Mouse (Mus musculus) MEL (cell line): ENCODE measurements at regions not wholly inside any gene's neighbourhood (a gene's known extent, or its start where the extent isn't known, plus 50 kb on each side); places are given as distances from the start of the nearest gene placed in this dataset.

Experiments
- DNase-seq: peaks from one replicate; pipeline ENCODE4 v3.0.0; 2011; ENCODE audit warnings: low read depth, low spot score
- H3K27ac ChIP-seq: 2 replicates; pipeline ENCODE4 v1.5.1; 2012; ENCODE audit warnings: low read depth, mild to moderate bottlenecking, control low read depth, low read length, moderate library complexity; ENCODE audit not compliant: control insufficient read depth
- H3K27me3 ChIP-seq, 2 experiments: fragments of 150-350 bp in 1 of 2; sonication (generic) in 1 of 2; 2 replicates each; pipeline ENCODE4 v1.6.1; 2012; ENCODE audit warnings: low read length in 2 of 2, mild to moderate bottlenecking in 2 of 2, improper control_type of control experiment in 1 of 2, moderate library complexity in 1 of 2; ENCODE audit not compliant: insufficient read depth in 2 of 2, control insufficient read depth in 1 of 2
- H3K36me3 ChIP-seq, 2 experiments: 2 replicates each; pipeline ENCODE4 v1.6.1; 2012 to 2014; ENCODE audit warnings: low read length in 2 of 2, improper control_type of control experiment in 1 of 2, inconsistent platforms in 1 of 2, mild to moderate bottlenecking in 1 of 2; ENCODE audit not compliant: insufficient read depth in 2 of 2, control insufficient read depth in 1 of 2
- H3K4me1 ChIP-seq, 2 experiments: fragments of 150-350 bp in 1 of 2; sonication (generic) in 1 of 2; 2 replicates each; pipeline ENCODE4 v1.6.1; 2012; ENCODE audit warnings: low read length in 2 of 2, improper control_type of control experiment in 1 of 2, mild to moderate bottlenecking in 1 of 2; ENCODE audit not compliant: insufficient read depth in 2 of 2, control insufficient read depth in 1 of 2
- H3K4me3 ChIP-seq, 2 experiments: fragments of 150-350 bp in 1 of 2; sonication (generic) in 1 of 2; 2 replicates each; pipeline ENCODE4 v1.5.1; 2012; ENCODE audit warnings: low read depth in 2 of 2, low read length in 2 of 2, mild to moderate bottlenecking in 2 of 2, moderate library complexity in 2 of 2, control low read depth in 1 of 2, improper control_type of control experiment in 1 of 2; ENCODE audit not compliant: control insufficient read depth in 1 of 2, insufficient read depth in 1 of 2
- H3K79me2 ChIP-seq: 2 replicates; pipeline ENCODE4 v1.6.1; 2012; ENCODE audit warnings: mild to moderate bottlenecking, low read length, moderate library complexity; ENCODE audit not compliant: control insufficient read depth, poor library complexity, insufficient read depth
- H3K9ac ChIP-seq: 2 replicates; pipeline ENCODE4 v1.6.1; 2012; ENCODE audit warnings: low read depth, mild to moderate bottlenecking, control low read depth, low read length, moderate library complexity; ENCODE audit not compliant: control insufficient read depth, poor library complexity, severe bottlenecking
- H3K9me3 ChIP-seq: fragments of 150-350 bp; sonication (generic); replicated peaks from 2 replicates; pipeline ENCODE4 v1.6.1; 2012; ENCODE audit warnings: mild to moderate bottlenecking, low read length, improper control_type of control experiment, moderate library complexity; ENCODE audit not compliant: insufficient read depth
- BHLHE40 ChIP-seq: IDR thresholded peaks from 2 replicates; pipeline ENCODE4 v1.6.1; 2012; ENCODE audit warnings: low read depth, mild to moderate bottlenecking, inconsistent platforms, low read length, improper control_type of control experiment, borderline replicate concordance
- CHD1 ChIP-seq: IDR thresholded peaks from 2 replicates; pipeline ENCODE4 v1.6.1; 2012; ENCODE audit warnings: low read depth, mild to moderate bottlenecking, inconsistent platforms, low read length, improper control_type of control experiment
- CTCF ChIP-seq, 3 experiments: IDR thresholded peaks in 2 of 3; conservative IDR thresholded peaks in 1 of 3; 2 replicates each; pipeline ENCODE4 v1.5.1; 2011 to 2012; ENCODE audit warnings: low read length in 3 of 3, low read depth in 2 of 3, mild to moderate bottlenecking in 2 of 3, improper control_type of control experiment in 1 of 3, inconsistent platforms in 1 of 3, mixed read lengths in 1 of 3, moderate library complexity in 1 of 3; ENCODE audit not compliant: control insufficient read depth in 1 of 3, insufficient read depth in 1 of 3, poor library complexity in 1 of 3, severe bottlenecking in 1 of 3
- E2F4 ChIP-seq: IDR thresholded peaks from 2 replicates; pipeline ENCODE4 v1.6.1; 2011; ENCODE audit warnings: low read depth, low read length, improper control_type of control experiment, borderline replicate concordance
- ELF1 ChIP-seq: IDR thresholded peaks from 2 replicates; pipeline ENCODE4 v1.6.1; 2014; ENCODE audit warnings: low read depth, mild to moderate bottlenecking, inconsistent platforms, low read length, improper control_type of control experiment, moderate library complexity
- EP300 ChIP-seq, 2 experiments: IDR thresholded peaks; 2 replicates each; pipeline ENCODE4 v1.6.1; 2011; ENCODE audit warnings: improper control_type of control experiment in 2 of 2, low read length in 2 of 2, low read depth in 1 of 2, mild to moderate bottlenecking in 1 of 2
- ETS1 ChIP-seq: IDR thresholded peaks from 2 replicates; pipeline ENCODE4 v1.6.1; 2012; ENCODE audit warnings: low read depth, mild to moderate bottlenecking, inconsistent platforms, low read length, improper control_type of control experiment, moderate library complexity
- GABPA ChIP-seq: IDR thresholded peaks from 2 replicates; pipeline ENCODE4 v1.6.1; 2012; ENCODE audit warnings: low read depth, mild to moderate bottlenecking, inconsistent platforms, low read length, improper control_type of control experiment, moderate library complexity
- GATA1 ChIP-seq: IDR thresholded peaks from 2 replicates; pipeline ENCODE4 v1.6.1; 2011; ENCODE audit warnings: low read depth, low read length, improper control_type of control experiment
- HCFC1 ChIP-seq: IDR thresholded peaks from 2 replicates; pipeline ENCODE4 v1.6.1; 2012; ENCODE audit warnings: low read depth, mild to moderate bottlenecking, inconsistent platforms, low read length, improper control_type of control experiment, moderate library complexity
- KAT2A ChIP-seq: conservative IDR thresholded peaks from 2 replicates; pipeline ENCODE4 v1.6.1; 2012; ENCODE audit warnings: low read depth, low read length, improper control_type of control experiment, inconsistent platforms
- MAX ChIP-seq: IDR thresholded peaks from 2 replicates; pipeline ENCODE4 v1.6.1; 2011; ENCODE audit warnings: low read length, improper control_type of control experiment
- MEF2A ChIP-seq: IDR thresholded peaks from 2 replicates; pipeline ENCODE4 v1.6.1; 2014; ENCODE audit warnings: low read depth, mild to moderate bottlenecking, inconsistent platforms, low read length, improper control_type of control experiment; ENCODE audit not compliant: poor library complexity, insufficient replicate concordance, severe bottlenecking; ENCODE audit errors: extremely low read depth
- MYB ChIP-seq: IDR thresholded peaks from 2 replicates; pipeline ENCODE4 v1.6.1; 2011; ENCODE audit warnings: mild to moderate bottlenecking, low read depth, low read length, improper control_type of control experiment
- POLR2A ChIP-seq, 2 experiments: IDR thresholded peaks; 2 replicates each; pipeline ENCODE4 v1.6.1; 2011 to 2012; ENCODE audit warnings: low read length in 2 of 2, mild to moderate bottlenecking in 2 of 2, control low read depth in 1 of 2, improper control_type of control experiment in 1 of 2, low read depth in 1 of 2, moderate library complexity in 1 of 2; ENCODE audit not compliant: control insufficient read depth in 1 of 2, insufficient read depth in 1 of 2, poor library complexity in 1 of 2
- POLR2AphosphoS2 ChIP-seq: IDR thresholded peaks from 2 replicates; pipeline ENCODE4 v1.6.1; 2011; ENCODE audit warnings: low read length, improper control_type of control experiment
- POLR2AphosphoS5 ChIP-seq: IDR thresholded peaks from 2 replicates; pipeline ENCODE4 v1.6.1; 2012; ENCODE audit warnings: low read depth, borderline replicate concordance, mild to moderate bottlenecking, inconsistent platforms, low read length, moderate library complexity, mixed read lengths
- SIN3A ChIP-seq: IDR thresholded peaks from 2 replicates; pipeline ENCODE4 v1.6.1; 2012; ENCODE audit warnings: low read length, improper control_type of control experiment, inconsistent platforms
- SMC3 ChIP-seq: IDR thresholded peaks from 2 replicates; pipeline ENCODE4 v1.6.1; 2011; ENCODE audit warnings: low read depth, low read length, improper control_type of control experiment
- TCF12 ChIP-seq: IDR thresholded peaks from 2 replicates; pipeline ENCODE4 v1.6.1; 2014; ENCODE audit warnings: low read depth, mild to moderate bottlenecking, inconsistent platforms, low read length, improper control_type of control experiment, moderate library complexity
- USF1 ChIP-seq: IDR thresholded peaks from 2 replicates; pipeline ENCODE4 v1.6.1; 2014; ENCODE audit warnings: low read depth, mild to moderate bottlenecking, inconsistent platforms, low read length, improper control_type of control experiment, moderate library complexity
- USF2 ChIP-seq, 2 experiments: IDR thresholded peaks; 2 replicates each; pipeline ENCODE4 v1.6.1; 2011 to 2012; ENCODE audit warnings: improper control_type of control experiment in 2 of 2, low read length in 2 of 2, borderline replicate concordance in 1 of 2, inconsistent platforms in 1 of 2, low read depth in 1 of 2, mild to moderate bottlenecking in 1 of 2; ENCODE audit not compliant: insufficient read depth in 1 of 2
- ZKSCAN1 ChIP-seq: IDR thresholded peaks from 2 replicates; pipeline ENCODE4 v1.6.1; 2012; ENCODE audit warnings: low read depth, mild to moderate bottlenecking, inconsistent platforms, low read length, improper control_type of control experiment, moderate library complexity
- ZNF384 ChIP-seq: IDR thresholded peaks from 2 replicates; pipeline ENCODE4 v1.6.1; 2012; ENCODE audit warnings: low read depth, mild to moderate bottlenecking, inconsistent platforms, low read length, improper control_type of control experiment

DNA sequence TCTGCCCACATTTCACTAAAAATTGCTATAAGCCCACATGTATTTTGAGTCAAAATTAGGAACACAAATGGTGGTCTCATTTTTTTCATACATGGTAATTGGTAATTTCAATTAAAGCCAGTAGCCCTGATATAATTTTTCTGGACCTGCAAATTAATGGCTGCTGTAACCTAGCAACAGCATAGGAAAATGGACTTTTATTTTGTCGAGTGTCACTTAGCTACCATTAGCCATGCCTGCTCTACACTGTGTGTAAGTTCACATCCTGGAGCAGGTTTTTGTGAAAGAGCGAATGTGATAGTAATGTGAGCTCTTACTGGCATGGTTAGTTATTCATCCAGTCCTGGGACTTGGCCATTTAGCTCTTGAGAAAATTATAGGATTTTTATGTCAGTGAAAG is 285.6 kb downstream of the Cmpk2 start:
- no peak overlapping the region for H3K4me3 ChIP-seq
- no peaks in the 10 kb centered on the region for H3K4me1 ChIP-seq
- H3K36me3 ChIP-seq = no peaks in the 10 kb centered on the region
- no peak overlapping the region for H3K27ac ChIP-seq
- H3K9me3 ChIP-seq = no peaks in the 10 kb centered on the region
- no peaks in the 10 kb centered on the region for H3K27me3 ChIP-seq
- no peak overlapping the region for H3K9ac ChIP-seq
- no peak for TF ChIP-seq E2F4
- TF ChIP-seq ZNF384 = no peak
- TF ChIP-seq ELF1 = no peak
- no peak for TF ChIP-seq USF2 (IDR thresholded peaks at IDR 0.05; ENCODE audit: borderline replicate concordance in 1 of 2, insufficient read depth in 1 of 2, low read depth in 1 of 2, low read length in 2 of 2)
- TF ChIP-seq ETS1 = no peak
- no peak for TF ChIP-seq CHD1
- TF ChIP-seq ZKSCAN1 = no peak
- no peak for TF ChIP-seq TCF12
- no peak for DNase-seq
- H3K79me2 ChIP-seq = no peaks in the 10 kb centered on the region

DNA sequence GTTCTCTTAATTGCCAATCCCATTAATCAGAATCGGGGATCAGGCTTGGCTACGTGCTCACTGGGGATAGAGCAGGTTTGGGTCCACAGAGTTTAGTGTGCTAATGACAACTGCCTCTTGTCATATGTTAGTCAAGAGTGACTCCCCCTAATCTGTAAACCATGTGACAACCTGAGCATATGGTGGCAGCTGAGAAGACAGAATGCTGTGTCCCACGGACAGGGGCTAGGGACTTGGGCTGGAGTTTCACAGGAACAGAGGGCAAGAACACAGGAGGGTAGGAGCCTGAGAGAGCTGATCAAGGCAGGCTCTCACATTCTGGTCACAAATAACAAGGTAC is 265.5 kb downstream of the Cmpk2 start:
- Histone ChIP-seq H3K79me2 (no peaks in the 10 kb centered on the region), H3K27ac (no peak overlapping the region), H3K27me3 (no peaks in the 10 kb centered on the region), H3K4me3 (no peak overlapping the region), H3K9me3 (no peaks in the 10 kb centered on the region), H3K4me1 (no peaks in the 10 kb centered on the region), H3K36me3 (no peaks in the 10 kb centered on the region), H3K9ac (no peak overlapping the region)
- no peak for DNase-seq
- no peak for TF ChIP-seq HCFC1
- TF ChIP-seq CHD1 = no peak
- no peak for TF ChIP-seq ELF1
- TF ChIP-seq SMC3 = no peak
- TF ChIP-seq POLR2AphosphoS2 = no peak
- no peak for TF ChIP-seq CTCF (IDR thresholded peaks at IDR 0.05 in 2 of 3, conservative IDR thresholded peaks at IDR 0.05 in 1 of 3; ENCODE audit: control insufficient read depth in 1 of 3, insufficient read depth in 1 of 3, low read depth in 2 of 3, low read length in 3 of 3, poor library complexity in 1 of 3, severe bottlenecking in 1 of 3)

DNA sequence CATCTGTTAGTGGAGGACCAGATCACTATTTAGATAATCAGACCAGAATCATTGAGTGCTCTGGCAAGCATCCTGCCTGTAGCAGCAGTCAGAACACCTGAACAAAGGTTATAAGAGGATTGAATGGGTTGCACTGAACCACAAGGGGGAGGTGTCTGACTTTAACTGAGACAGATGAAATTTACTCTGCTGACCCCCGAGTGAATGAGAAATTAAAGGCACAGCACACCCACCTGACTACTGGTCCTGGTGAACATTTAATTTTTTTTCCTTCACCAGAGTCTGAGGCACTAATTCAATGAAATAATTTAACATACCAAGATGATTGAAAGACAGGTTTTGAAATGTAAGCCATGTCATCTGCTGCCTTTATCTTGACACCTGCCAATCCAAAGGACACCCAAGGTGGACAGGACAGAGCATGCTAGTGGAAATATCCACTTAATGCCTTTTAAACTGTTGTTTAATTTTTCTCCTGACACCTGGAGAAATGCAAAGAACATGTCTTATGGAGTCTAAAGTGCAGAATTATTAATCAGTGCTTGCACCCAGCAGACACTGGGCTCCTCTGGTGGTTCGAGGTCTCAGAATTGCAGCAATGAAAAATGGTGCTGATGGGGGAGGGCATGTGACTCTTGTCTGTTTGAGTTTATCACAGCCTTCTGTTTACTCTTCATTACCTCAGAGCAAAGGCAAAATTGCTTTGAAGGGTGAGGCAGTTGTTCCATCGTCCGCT is 265.0 kb downstream of the Cmpk2 start:
- no peaks in the 10 kb centered on the region for H3K4me1 ChIP-seq
- H3K9me3 ChIP-seq = no peaks in the 10 kb centered on the region
- H3K27ac ChIP-seq = no peak overlapping the region
- H3K4me3 ChIP-seq = no peak overlapping the region
- no peak for DNase-seq
- no peaks in the 10 kb centered on the region for H3K36me3 ChIP-seq
- no peak overlapping the region for H3K9ac ChIP-seq
- H3K27me3 ChIP-seq = no peaks in the 10 kb centered on the region
- no peaks in the 10 kb centered on the region for H3K79me2 ChIP-seq
- TF ChIP-seq BHLHE40 (no peak), KAT2A (no peak), CTCF (IDR thresholded peaks at IDR 0.05 in 2 of 3, conservative IDR thresholded peaks at IDR 0.05 in 1 of 3; ENCODE audit: control insufficient read depth in 1 of 3, insufficient read depth in 1 of 3, low read depth in 2 of 3, low read length in 3 of 3, poor library complexity in 1 of 3, severe bottlenecking in 1 of 3) (no peak), POLR2AphosphoS2 (no peak), ZNF384 (no peak), GATA1 (no peak), USF1 (no peak), POLR2A (IDR thresholded peaks at IDR 0.05; ENCODE audit: control insufficient read depth in 1 of 2, insufficient read depth in 1 of 2, low read depth in 1 of 2, low read length in 2 of 2, poor library complexity in 1 of 2) (no peak), MYB (no peak), MEF2A (no peak), ZKSCAN1 (no peak), EP300 (IDR thresholded peaks at IDR 0.05; ENCODE audit: low read depth in 1 of 2, low read length in 2 of 2) (no peak), USF2 (IDR thresholded peaks at IDR 0.05; ENCODE audit: borderline replicate concordance in 1 of 2, insufficient read depth in 1 of 2, low read depth in 1 of 2, low read length in 2 of 2) (no peak), POLR2AphosphoS5 (no peak), TCF12 (no peak), GABPA (no peak), SIN3A (no peak), MAX (no peak)
